Mouse (Mus musculus): ENCODE data around the gene Reg4. TPM values are rescaled to one million over a fixed set of nuclear protein-coding genes. Genes with fewer than 3 reads are reported as not detected.

Gene Reg4
- polyA plus RNA-seq, 1 experiment from 2014 or later, result not detected

DNA sequence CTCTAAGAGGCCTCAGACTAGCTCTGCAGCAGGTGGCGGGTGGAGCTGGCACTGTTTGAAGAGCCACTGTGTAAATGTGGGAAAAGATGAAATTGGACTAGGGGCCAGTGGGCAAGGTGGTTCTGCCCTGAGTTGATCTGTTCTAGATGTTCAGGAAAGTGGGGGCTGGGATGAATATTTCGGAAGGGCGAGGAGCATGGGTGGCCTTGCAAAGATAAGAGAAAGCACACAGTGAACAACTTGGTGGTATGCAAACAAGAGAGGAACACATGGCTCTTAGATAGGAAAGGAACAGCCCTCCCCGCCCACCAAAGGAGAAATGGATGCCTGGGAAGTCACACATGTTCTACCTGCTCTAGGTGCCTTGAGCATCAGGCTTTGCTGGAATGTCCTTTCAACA is 39.5 kb downstream of the Reg4 start:
- no peaks in the 10 kb centered on the region for H3K9me3 ChIP-seq
- H3K4me1 ChIP-seq, result peaks cover 3% of the 10 kb centered on the region; the same call in 1 of the 2 replicates
- ATAC-seq (ENCODE audit: low FRiP score, low read depth), result no peak
- H3K4me2 ChIP-seq (replicated peaks), result no peak overlapping the region
- no peak overlapping the region for H3K27ac ChIP-seq
- no peaks in the 10 kb centered on the region for H3K27me3 ChIP-seq
- H3K4me3 ChIP-seq, result no peak overlapping the region
- no peak overlapping the region for H3K9ac ChIP-seq
- H3K36me3 ChIP-seq, result no peaks in the 10 kb centered on the region
- 86% methylated on average over 4 of the region's 4 CpGs for WGBS

DNA sequence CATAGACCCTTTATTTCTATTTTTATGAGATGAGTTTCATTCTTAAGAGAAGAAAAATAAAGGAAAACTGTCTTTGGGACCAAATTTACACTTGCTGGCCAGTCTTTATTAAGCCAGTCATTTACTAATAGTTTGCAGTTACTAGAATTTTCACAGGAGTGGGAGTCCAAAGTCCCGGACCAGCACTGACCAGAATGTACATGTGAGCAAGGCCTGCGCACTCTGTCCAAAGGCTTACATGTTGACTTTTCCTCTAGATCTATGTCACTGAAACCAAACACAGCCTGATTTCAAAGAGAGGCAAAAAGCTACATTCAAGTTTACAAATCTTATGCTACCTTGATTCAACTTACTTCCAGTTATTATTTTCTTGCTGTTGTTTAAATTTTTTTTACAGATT is 40.2 kb downstream of the Reg4 start:
- Histone ChIP-seq H3K4me1 (peaks cover 6% of the 10 kb centered on the region), H3K9me3 (no peaks in the 10 kb centered on the region), H3K4me2 (replicated peaks) (no peak overlapping the region), H3K4me3 (no peak overlapping the region), H3K27ac (no peak overlapping the region), H3K9ac (no peak overlapping the region), H3K36me3 (no peaks in the 10 kb centered on the region), H3K27me3 (no peaks in the 10 kb centered on the region)
- ATAC-seq (ENCODE audit: low FRiP score, low read depth), result no peak
- 96% methylated on average over 2 of the region's 2 CpGs for WGBS

DNA sequence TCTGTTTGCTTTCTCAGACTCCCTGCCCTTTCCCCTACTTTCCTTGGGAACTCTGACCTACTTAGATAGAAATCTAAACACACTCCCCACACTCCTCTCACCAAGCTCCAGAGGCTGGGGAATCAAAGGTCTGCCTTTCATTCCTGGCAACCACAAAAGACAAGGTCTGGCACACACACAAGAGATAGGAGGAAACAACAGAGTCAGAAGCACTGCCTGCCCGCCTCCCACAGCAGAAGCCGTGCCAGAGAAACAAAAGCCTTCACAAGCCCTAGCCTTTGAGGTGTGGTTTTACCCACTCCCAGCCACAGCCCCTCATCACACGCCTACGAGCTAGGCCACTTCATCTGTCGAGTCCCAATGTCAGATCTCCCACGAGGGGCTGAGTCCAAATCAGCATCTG is 45.3 kb downstream of the Reg4 start:
- ATAC-seq (ENCODE audit: low FRiP score, low read depth), result no peak
- H3K4me3 ChIP-seq, result no peak overlapping the region
- H3K9me3 ChIP-seq, result no peaks in the 10 kb centered on the region
- H3K36me3 ChIP-seq, result no peaks in the 10 kb centered on the region
- H3K4me2 ChIP-seq (replicated peaks), result no peak overlapping the region
- WGBS, result 37% methylated on average over 6 of the region's 6 CpGs
- no peak overlapping the region for H3K9ac ChIP-seq
- no peak overlapping the region for H3K27ac ChIP-seq
- no peaks in the 10 kb centered on the region for H3K27me3 ChIP-seq
- H3K4me1 ChIP-seq, result peaks cover 8% of the 10 kb centered on the region; the same call in 1 of the 2 replicates

DNA sequence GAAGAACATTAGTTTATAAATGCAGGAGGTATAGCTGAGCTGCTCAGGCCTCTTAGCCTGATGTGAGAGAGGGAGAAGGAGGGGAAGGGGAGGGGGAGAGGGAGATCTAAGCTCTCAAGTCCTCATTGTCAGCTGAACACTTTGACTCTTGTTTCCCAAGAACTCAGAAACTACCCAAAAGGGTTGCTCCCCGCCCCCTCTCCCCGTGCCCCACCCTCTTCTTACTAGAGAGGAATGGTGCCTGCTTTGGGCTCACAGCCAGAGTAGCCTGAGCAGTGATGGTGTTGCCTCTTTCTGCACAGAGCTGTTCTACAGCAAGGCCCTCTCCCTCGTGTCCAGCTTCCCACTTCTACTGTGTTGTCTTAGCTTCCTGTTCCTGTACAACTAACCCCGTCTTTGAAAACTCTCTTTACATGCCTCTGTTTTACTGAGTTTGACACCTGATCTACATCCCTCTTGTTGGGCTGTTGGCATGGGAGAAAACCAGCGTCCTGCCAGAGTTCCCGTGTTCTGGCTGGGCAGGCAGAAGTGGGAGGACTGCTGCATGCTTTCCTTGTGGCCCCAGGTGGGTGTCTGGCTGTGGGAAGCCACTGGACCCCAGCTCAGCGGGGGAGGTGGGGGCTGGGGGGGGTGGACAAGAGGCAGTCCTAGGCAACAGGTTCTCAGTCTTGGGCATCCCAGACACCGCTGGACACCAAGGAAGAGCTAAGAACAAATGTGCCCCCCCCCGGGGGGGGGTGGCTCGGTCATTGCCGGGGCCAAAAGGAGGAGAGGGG is 51.9 kb downstream of the Reg4 start:
- H3K4me2 ChIP-seq (replicated peaks), result no peak overlapping the region
- H3K36me3 ChIP-seq, result no peaks in the 10 kb centered on the region
- no peaks in the 10 kb centered on the region for H3K27me3 ChIP-seq
- no peak overlapping the region for H3K4me3 ChIP-seq
- no peaks in the 10 kb centered on the region for H3K9me3 ChIP-seq
- WGBS, result 55% methylated on average over 11 of the region's 11 CpGs
- H3K4me1 ChIP-seq, result peaks cover 13% of the 10 kb centered on the region
- no peak overlapping the region for H3K27ac ChIP-seq
- no peak overlapping the region for H3K9ac ChIP-seq
- ATAC-seq (ENCODE audit: low FRiP score, low read depth), result no peak

DNA sequence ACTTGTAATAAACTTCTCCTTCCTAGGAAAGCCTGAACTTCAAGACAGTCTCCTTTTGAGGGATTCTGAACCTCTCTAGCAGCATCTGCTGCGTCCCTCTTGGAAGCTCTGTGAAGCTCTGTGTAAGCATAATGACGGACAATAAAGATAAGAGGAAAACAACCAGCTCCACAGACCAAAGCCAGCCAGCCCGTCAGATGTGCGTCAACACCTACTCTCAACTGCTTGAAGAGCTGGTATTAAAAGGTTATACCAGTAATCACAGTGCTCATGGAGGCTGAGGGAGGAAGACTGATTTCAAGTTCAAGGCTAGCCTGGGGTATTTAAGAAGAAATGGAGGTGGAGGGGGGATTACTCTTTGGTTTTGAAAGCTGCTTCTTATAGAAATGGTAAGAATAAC is 57.7 kb downstream of the Reg4 start:
- Histone ChIP-seq H3K4me3 (no peak overlapping the region), H3K27ac (no peak overlapping the region), H3K36me3 (no peaks in the 10 kb centered on the region), H3K9me3 (no peaks in the 10 kb centered on the region), H3K4me1 (peaks cover 18% of the 10 kb centered on the region), H3K27me3 (no peaks in the 10 kb centered on the region), H3K4me2 (replicated peaks) (no peak overlapping the region), H3K9ac (no peak overlapping the region)
- ATAC-seq (ENCODE audit: low FRiP score, low read depth), result no peak
- WGBS, result 43% methylated on average over 4 of the region's 4 CpGs

DNA sequence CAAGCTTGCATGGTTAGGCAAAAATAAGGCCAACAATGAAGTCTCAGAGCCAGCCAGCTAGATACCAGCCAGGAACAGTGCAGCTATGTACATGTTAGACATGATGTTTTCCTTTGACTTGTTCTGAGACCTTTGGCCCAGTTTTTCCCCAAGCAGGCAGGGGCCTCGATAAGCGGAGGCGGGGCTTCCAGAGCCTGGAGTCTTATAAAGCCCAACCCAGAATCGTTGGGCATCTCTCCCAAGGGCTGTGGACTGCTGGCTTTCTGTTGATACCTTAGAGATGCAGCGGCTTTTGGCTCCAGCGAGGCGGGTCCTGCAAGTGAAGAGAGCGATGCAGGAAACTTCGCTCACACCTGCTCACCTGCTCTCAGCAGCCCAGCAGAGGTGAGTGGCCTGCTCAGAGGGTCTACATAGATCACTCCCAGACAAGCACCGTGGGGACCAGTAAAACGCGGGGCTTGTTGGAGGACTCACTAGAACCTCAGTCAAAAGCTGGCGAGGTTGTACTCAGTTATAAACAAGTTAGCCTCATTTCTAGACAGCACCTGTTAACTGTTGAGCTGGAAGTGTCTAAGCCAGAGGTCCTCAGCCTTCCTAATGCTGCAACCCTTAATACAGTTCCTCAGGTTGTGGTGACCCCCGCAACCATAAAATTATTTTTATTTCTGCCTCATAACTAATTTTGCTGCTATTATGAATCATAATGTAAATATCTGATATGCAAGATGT is 58.4 kb downstream of the Reg4 start, which contains the start of gene Hmgcs2:
Gene Hmgcs2, plus strand, starts transcription at position 232 of the 729 bp plus-strand sequence.
- 58% methylated on average over 14 of the region's 14 CpGs for WGBS
- Histone ChIP-seq H3K27ac (no peak within 1 kb of the TSS), H3K4me2 (replicated peaks) (peak within 1 kb of the TSS; percentile 32; the same call in 1 of the 2 replicates)

DNA sequence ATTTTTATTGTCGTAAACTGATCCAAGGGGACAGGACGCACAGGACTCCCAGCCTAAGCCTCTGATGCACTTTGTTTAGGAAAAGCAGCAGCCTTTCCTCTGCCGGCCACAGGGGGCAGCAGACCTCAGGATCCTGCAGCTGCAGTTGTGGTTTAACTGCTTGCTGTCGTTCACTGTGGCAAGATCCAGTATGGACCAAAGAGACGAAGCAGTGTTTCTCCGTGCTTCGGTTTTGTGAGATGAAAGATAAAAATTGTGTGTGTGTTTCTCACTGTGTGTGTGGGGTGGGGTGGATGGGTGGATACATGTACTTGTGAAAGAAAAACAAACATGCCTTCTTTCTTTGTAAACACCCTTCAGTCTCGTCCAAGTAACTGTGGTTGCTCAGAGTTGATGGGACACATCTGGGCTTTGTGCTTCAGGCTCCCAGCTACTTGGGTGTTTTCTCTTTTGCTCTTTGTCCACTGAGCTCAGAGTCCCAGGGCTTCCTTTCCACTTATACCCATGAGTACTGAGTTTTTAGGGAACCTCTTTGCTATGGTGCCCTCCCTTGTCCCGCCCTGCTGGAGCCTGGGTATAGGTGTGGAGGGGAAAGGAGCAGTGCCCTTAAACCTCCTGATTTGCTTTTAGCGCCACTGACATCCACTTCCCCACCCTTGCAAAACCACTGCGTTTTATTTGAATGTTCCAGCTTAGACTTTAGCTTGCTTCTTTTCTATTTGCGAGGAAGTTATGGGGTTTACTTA is 59.1 kb downstream of the Reg4 start:
- H3K27me3 ChIP-seq, result no peaks in the 10 kb centered on the region
- H3K36me3 ChIP-seq, result no peaks in the 10 kb centered on the region
- no peaks in the 10 kb centered on the region for H3K9me3 ChIP-seq
- no peak overlapping the region for H3K9ac ChIP-seq
- H3K4me1 ChIP-seq, result peaks cover 18% of the 10 kb centered on the region
- 39% methylated on average over 12 of the region's 12 CpGs for WGBS
- H3K4me2 ChIP-seq (replicated peaks), result peak overlapping the region; percentile 32; the same call in 1 of the 2 replicates
- H3K27ac ChIP-seq, result no peak overlapping the region
- no peak overlapping the region for H3K4me3 ChIP-seq
- peak; percentile 71 for ATAC-seq (ENCODE audit: low FRiP score, low read depth)

More for the DNA sequence above, 58.4 kb downstream of the Reg4 start, which contains the start of gene Hmgcs2:
- H3K9me3 ChIP-seq, result no peaks in the 10 kb centered on the region
- H3K27me3 ChIP-seq, result no peaks in the 10 kb centered on the region
- H3K4me3 ChIP-seq, result no peak within 1 kb of the TSS
- H3K36me3 ChIP-seq, result no peaks in the 10 kb centered on the region
- peak; percentile 40; the same call in 1 of the 2 replicates for ATAC-seq (ENCODE audit: low FRiP score, low read depth)
- peaks cover 18% of the 10 kb centered on the region for H3K4me1 ChIP-seq
- no peak within 1 kb of the TSS for H3K9ac ChIP-seq

DNA sequence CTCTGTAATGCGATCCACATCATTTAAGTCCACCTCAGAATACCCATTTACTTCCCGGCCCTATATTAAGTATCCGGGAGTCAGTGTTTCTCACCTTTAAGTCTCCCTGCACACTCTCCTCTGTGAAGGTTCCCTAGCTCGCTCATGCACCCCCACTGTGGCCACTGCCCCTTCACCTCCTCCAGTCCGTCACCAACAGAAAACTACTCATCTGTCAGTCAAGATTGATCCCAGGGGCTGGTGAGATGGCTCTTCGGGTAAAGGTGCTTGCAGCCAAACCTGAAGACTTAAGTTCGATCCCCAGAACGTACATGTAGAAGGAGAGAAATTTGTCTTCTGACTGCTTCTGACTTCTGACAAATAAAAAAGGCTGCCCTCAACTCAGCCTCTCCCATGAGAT is 60.5 kb downstream of the Reg4 start:
- Histone ChIP-seq H3K27me3 (no peaks in the 10 kb centered on the region), H3K36me3 (no peaks in the 10 kb centered on the region), H3K27ac (no peak overlapping the region), H3K9me3 (no peaks in the 10 kb centered on the region), H3K4me2 (replicated peaks) (no peak overlapping the region), H3K4me3 (no peak overlapping the region), H3K4me1 (peaks cover 18% of the 10 kb centered on the region), H3K9ac (no peak overlapping the region)
- 89% methylated on average over 8 of the region's 8 CpGs for WGBS
- no peak for ATAC-seq (ENCODE audit: low FRiP score, low read depth)

DNA sequence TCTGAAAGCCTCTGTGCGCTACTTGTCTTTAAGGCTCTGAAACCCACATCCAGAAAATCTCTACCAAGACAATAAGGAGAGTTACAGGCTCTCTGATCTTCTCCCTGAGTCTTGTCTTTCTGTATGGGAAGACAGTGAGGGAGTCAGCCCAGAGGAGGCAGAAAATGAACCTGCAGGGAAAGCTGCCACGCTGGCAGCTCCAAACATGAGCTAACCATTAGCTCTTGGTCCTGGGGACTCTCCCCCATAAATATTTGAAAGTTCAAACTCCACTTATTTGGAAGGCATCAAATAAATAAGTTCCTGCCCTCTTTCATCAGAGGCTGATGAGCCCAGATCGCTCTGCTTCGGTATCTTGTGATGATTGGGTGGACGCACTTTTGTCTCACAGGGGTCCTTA is 61.2 kb downstream of the Reg4 start:
- no peaks in the 10 kb centered on the region for H3K27me3 ChIP-seq
- WGBS, result 93% methylated on average over 5 of the region's 5 CpGs
- ATAC-seq (ENCODE audit: low FRiP score, low read depth), result no peak

More for the DNA sequence above, 61.2 kb downstream of the Reg4 start:
- no peak overlapping the region for H3K4me3 ChIP-seq
- no peaks in the 10 kb centered on the region for H3K36me3 ChIP-seq
- H3K9ac ChIP-seq, result no peak overlapping the region
- H3K4me2 ChIP-seq (replicated peaks), result no peak overlapping the region
- H3K9me3 ChIP-seq, result no peaks in the 10 kb centered on the region
- H3K27ac ChIP-seq, result no peak overlapping the region
- H3K4me1 ChIP-seq, result peaks cover 18% of the 10 kb centered on the region

Other genes with a start within 250 kb of the Reg4 start
- 39.9 and 43.5 TPM in 2 replicates for gene Notch2, start 208.6 kb upstream of the Reg4 start, polyA plus RNA-seq (2015; fragmentation: Nextera tagmentation; extraction: Ambion mirVana)
- gene Adam30, start 61.5 kb upstream of the Reg4 start, polyA plus RNA-seq (2015; fragmentation: Nextera tagmentation; extraction: Ambion mirVana), result not detected in 2 replicates
- gene Hmgcs2, start 58.3 kb downstream of the Reg4 start, polyA plus RNA-seq (2015; fragmentation: Nextera tagmentation; extraction: Ambion mirVana), result 1.3 and 1.9 TPM in 2 replicates
- gene Phgdh, start 117.8 kb downstream of the Reg4 start, polyA plus RNA-seq (2015; fragmentation: Nextera tagmentation; extraction: Ambion mirVana), result 248 and 258 TPM in 2 replicates
- 8.5 and 9.0 TPM in 2 replicates for gene Zfp697, start 160.3 kb downstream of the Reg4 start, polyA plus RNA-seq (2015; fragmentation: Nextera tagmentation; extraction: Ambion mirVana)
- gene Gm4450, start 235.0 kb downstream of the Reg4 start, polyA plus RNA-seq (2015; fragmentation: Nextera tagmentation; extraction: Ambion mirVana), result not detected in 2 replicates

Data from limb, embryonic 13.5 days (tissue).